Mouse (Mus musculus) spleen, adult 2 months (tissue): ENCODE measurements around the gene Meioc.

Experiments
- CTCF ChIP-seq: fragments of 200-500 bp; IDR thresholded peaks from 2 replicates; pipeline ENCODE4 v1.5.1; 2011; ENCODE audit warnings: mild to moderate bottlenecking, inconsistent platforms; ENCODE audit not compliant: insufficient read depth, insufficient read length, insufficient replicate concordance; ENCODE audit errors: extremely low read depth
- POLR2A ChIP-seq: fragments of 200-500 bp; IDR thresholded peaks from 2 replicates; pipeline ENCODE4 v1.6.1; 2011; ENCODE audit warnings: low read depth, low read length, inconsistent platforms

DNA sequence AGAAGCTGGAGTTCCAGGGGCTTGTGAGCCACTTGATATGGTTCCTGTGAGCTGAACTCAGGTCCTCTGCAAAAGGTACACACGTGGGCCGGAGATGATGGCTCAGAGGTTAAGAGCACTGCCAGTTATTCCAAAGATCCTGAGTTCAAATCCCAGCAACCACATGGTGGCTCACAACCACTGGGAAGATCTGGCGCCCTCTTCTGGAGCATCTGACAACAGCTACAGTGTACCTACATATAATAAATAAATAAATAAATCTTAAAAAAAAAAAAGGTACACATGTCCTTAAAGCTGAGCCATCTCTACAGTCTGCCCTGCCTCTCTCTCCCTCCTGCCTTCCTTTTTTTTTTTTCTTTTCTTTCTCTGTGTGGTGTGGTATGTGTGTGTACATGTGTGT is 10.7 kb upstream of the Meioc start:
- TF ChIP-seq CTCF = no peak
- no peak for TF ChIP-seq POLR2A
